Comparison of ENCODE assay signal across 8 mouse cellular contexts in the genomic region with DNA sequence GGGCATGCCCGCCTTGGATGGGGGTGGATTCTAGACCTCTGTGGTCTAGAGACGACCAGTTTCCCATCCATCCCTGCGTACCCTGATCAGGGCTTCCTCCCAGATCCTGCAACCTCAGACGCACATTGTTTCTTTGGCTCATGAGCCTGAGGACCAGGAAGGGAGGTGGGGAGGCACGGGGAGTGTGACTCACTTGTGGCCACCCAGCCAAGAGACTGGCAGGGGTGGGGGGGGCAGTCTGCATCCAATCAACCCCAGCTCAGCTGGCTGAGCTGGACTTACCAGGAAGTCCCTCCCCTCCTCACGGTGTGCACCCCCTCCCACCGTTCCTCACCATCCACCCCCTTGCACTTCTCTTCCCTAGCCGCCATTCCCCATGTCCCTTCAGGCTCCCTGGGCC. TPM values are rescaled to one million over a fixed set of nuclear protein-coding genes. Genes with fewer than 3 reads are reported as not detected.
DNase-seq lines count a peak whose midpoint lies in the region; ATAC-seq and TF ChIP-seq lines count a peak whose summit lies in the region.

No protein-coding gene starts in this region.

- 37% methylated on average over 8 of the region's 8 CpGs for WGBS in kidney, adult 2 months
- 15% methylated on average over 8 of the region's 8 CpGs for WGBS in heart, embryonic 12.5 days

- no peak for DNase-seq in kidney, adult 2 months
- no peak for DNase-seq in kidney, adult 18-20 months
- DNase-seq in ZHBTc4 (ENCODE audit: low read depth, low spot score) = peak; percentile 49
- peak; percentile 54 to 68 for DNase-seq in lung, postnatal 4 days
- DNase-seq in c-Kit-positive CD71-positive TER-119-positive erythroid progenitor cells, embryonic 14.5 days (ENCODE audit: low spot score) = no peak
- no peak for DNase-seq in urinary bladder, postnatal 25 days (ENCODE audit: low spot score)

- H3K4me3 ChIP-seq in kidney, adult 2 months (ENCODE audit: insufficient read depth, low read depth, low read length) = no peak overlapping the region
- no peak overlapping the region for H3K4me3 ChIP-seq in heart, embryonic 12.5 days

- ATAC-seq in heart, embryonic 12.5 days (ENCODE audit: insufficient number of reproducible peaks, low FRiP score) = peak; percentile 68
- ATAC-seq in monocyte, adult 5-6 weeks (replicated peaks; ENCODE audit: insufficient number of reproducible peaks, low FRiP score, low TSS enrichment, poor library complexity, severe bottlenecking) = no peak; the same call in 1 of the 2 replicates

- no peak for TF ChIP-seq POLR2A in kidney, adult 2 months (IDR thresholded peaks at IDR 0.05; ENCODE audit: low read depth, low read length)

- TF ChIP-seq CTCF in kidney, adult 2 months (conservative IDR thresholded peaks at IDR 0.05; ENCODE audit: insufficient read depth, insufficient read length, low read depth, low read length) = no peak

- H3K36me3 ChIP-seq in kidney, adult 2 months (ENCODE audit: control insufficient read depth, insufficient read depth, low read length) = no peaks in the 10 kb centered on the region
- no peaks in the 10 kb centered on the region for H3K36me3 ChIP-seq in heart, embryonic 12.5 days

- 0 out of 2 replicates have a peak overlapping the region, but pooled peaks have one; percentile 29 for H3K9ac ChIP-seq in heart, embryonic 12.5 days

- no peaks in the 10 kb centered on the region for H3K4me1 ChIP-seq in kidney, adult 2 months (ENCODE audit: control insufficient read depth, insufficient read depth, low read length)
- H3K4me1 ChIP-seq in heart, embryonic 12.5 days (replicated peaks) = peaks cover 37% of the 10 kb centered on the region

- H3K27ac ChIP-seq in kidney, adult 2 months (ENCODE audit: insufficient read depth, low read depth, low read length) = 0 out of 2 replicates have a peak overlapping the region, but pooled peaks have one; percentile 7
- 0 out of 2 replicates have a peak overlapping the region, but pooled peaks have one; percentile 8 for H3K27ac ChIP-seq in heart, embryonic 12.5 days (ENCODE audit: poor library complexity, severe bottlenecking)

- peak overlapping the region; percentile 19; the same call in 1 of the 2 replicates for H3K4me2 ChIP-seq in heart, embryonic 12.5 days

- no peaks in the 10 kb centered on the region for H3K9me3 ChIP-seq in heart, embryonic 12.5 days (replicated peaks)

- no peaks in the 10 kb centered on the region for H3K27me3 ChIP-seq in kidney, adult 2 months (replicated peaks; ENCODE audit: control insufficient read depth, insufficient read depth, low read length)
- H3K27me3 ChIP-seq in heart, embryonic 12.5 days (replicated peaks) = no peaks in the 10 kb centered on the region

RNA-seq across cellular contexts. Expression of gene Zcchc14, which starts 16.5 kb away (rescaled TPM):
- 31.4 and 37.0 TPM in 2 replicates for polyA plus RNA-seq in kidney, adult 2 months (2012; rRNA removed)
- polyA plus RNA-seq in heart, embryonic 12.5 days (2016; fragmentation: Nextera tagmentation; extraction: Ambion mirVana) = 9.2 and 9.9 TPM in 2 replicates
- 0.19 to 0.21 TPM in 2 of 3 replicates, not detected in the other for total RNA-seq in monocyte, adult 5-6 weeks (2017)

Comparison
In these comparisons a context has a peak if more than half of its experiments do, and no peak if none do; other contexts are left out.
1. DNase-seq: peak in ZHBTc4 (single experiment) and lung, postnatal 4 days (2 of 2); none in kidney, adult 2 months (single experiment), kidney, adult 18-20 months (single experiment), c-Kit-positive CD71-positive TER-119-positive erythroid progenitor cells, embryonic 14.5 days (single experiment) and urinary bladder, postnatal 25 days (single experiment).